Mouse (Mus musculus) ES-Bruce4 (cell line): Measurements from ENCODE around the gene Prkn.

Source experiments
- CTCF ChIP-seq: IDR thresholded peaks from one replicate; pipeline ENCODE4 v1.8.1; 2011; ENCODE audit warnings: low read depth, low read length
- EP300 ChIP-seq: IDR thresholded peaks from 2 replicates; pipeline ENCODE4 v1.6.1; 2011; ENCODE audit warnings: low read depth, low read length; ENCODE audit not compliant: insufficient read depth

GRCm38 (mm10) chr17:11230604-11231395, 390.6 kb downstream of the Prkn start:
- TF ChIP-seq CTCF (no peak), EP300 (no peak)
